Mouse (Mus musculus) liver, postnatal 0 days (tissue): ENCODE data around the gene Spata31d1b.

Experiments used
- CTCF ChIP-seq: sonication (generic); IDR thresholded peaks from 2 replicates; pipeline ENCODE4 v1.5.1; 2016; ENCODE audit warnings: antibody characterized with exemption, low read depth
- EP300 ChIP-seq: IDR thresholded peaks from 2 replicates; pipeline ENCODE4 v1.6.1; 2016; ENCODE audit warnings: antibody characterized with exemption, low read depth, mild to moderate bottlenecking

DNA sequence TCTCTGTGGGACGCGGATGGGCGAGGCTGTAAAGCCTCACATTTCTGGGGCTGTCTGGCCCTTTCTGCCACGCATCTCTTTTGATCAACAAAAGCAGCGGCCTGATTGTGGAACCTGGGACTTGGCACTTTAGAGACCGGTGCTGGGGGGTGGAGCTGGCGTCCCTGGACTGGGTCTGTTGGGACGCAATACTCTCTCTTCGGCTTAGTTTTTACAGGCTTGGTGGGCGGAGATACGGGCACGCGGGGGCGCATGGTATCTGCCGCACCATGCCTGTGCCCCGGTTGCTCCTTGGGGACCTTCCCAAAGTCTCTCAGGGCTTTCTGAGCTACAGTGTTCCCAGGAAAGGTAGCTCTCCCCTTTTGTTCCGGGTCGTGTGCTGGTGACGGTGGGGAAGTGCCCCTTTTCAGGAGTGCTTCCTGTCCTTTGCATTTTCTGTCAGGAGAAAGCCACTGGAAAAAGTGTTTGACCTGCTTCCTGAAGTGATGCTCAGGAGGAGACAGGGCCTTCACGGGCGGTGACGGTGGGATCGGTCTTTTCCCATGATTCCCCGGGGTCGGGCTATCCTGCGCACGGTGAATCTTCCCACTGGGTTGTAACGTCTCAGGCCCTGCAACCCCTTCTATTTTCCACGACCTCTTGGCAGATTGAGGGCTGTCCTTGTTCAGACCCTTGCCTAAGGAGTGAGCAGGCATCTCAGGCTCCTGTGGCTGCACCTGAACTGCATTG lies 14.2 kb downstream of the Spata31d1b start:
- no peak for TF ChIP-seq CTCF
- TF ChIP-seq EP300, result no peak
